Mouse (Mus musculus): ENCODE measurements at regions not wholly inside any gene's neighbourhood (a gene's known extent, or its start where the extent isn't known, plus 50 kb on each side); places are given as distances from the start of the nearest gene placed in this dataset.
A peak's percentile ranks its signal among the peaks of the same experiment; 100 is the strongest.

GRCm38 (mm10) chr10:42094274-42095000 is 76.2 kb upstream of the Armc2 start:
- DNase-seq (ENCODE audit: low spot score): no peak

GRCm38 (mm10) chr10:42093176-42093759 is 75.0 kb upstream of the Armc2 start:
- DNase-seq (ENCODE audit: low spot score): no peak

- no peak for DNase-seq (ENCODE audit: low spot score)
Observed at GRCm38 (mm10) chr10:42092500-42092899, 74.3 kb upstream of the Armc2 start.

GRCm38 (mm10) chr10:42091546-42092168 is 73.4 kb upstream of the Armc2 start:
- DNase-seq (ENCODE audit: low spot score): no peak

- no peak for DNase-seq (ENCODE audit: low spot score)
Observed at GRCm38 (mm10) chr10:42090806-42091205, 72.6 kb upstream of the Armc2 start.

- DNase-seq (ENCODE audit: low spot score): no peak
Observed at GRCm38 (mm10) chr10:42090147-42090546, 71.9 kb upstream of the Armc2 start.

GRCm38 (mm10) chr10:42089686-42090085 is 71.4 kb upstream of the Armc2 start:
- DNase-seq (ENCODE audit: low spot score): no peak

GRCm38 (mm10) chr10:42089235-42089625 is 71.0 kb upstream of the Armc2 start:
- DNase-seq (ENCODE audit: low spot score): peak; percentile 9

GRCm38 (mm10) chr10:42088570-42089234 is 70.5 kb upstream of the Armc2 start:
- no peak for DNase-seq (ENCODE audit: low spot score)

GRCm38 (mm10) chr10:42087906-42088305 is 69.7 kb upstream of the Armc2 start:
- no peak for DNase-seq (ENCODE audit: low spot score)

- DNase-seq (ENCODE audit: low spot score): no peak
Observed at GRCm38 (mm10) chr10:42086691-42087090, 68.4 kb upstream of the Armc2 start.

GRCm38 (mm10) chr10:42085295-42085694 is 67.1 kb upstream of the Armc2 start:
- DNase-seq (ENCODE audit: low spot score): no peak

- no peak for DNase-seq (ENCODE audit: low spot score)
Observed at GRCm38 (mm10) chr10:42082227-42082840, 64.1 kb upstream of the Armc2 start.

- DNase-seq (ENCODE audit: low spot score): no peak
Observed at GRCm38 (mm10) chr10:42079775-42080174, 61.5 kb upstream of the Armc2 start.

GRCm38 (mm10) chr10:42076711-42077110 is 58.5 kb upstream of the Armc2 start:
- DNase-seq (ENCODE audit: low spot score): no peak

GRCm38 (mm10) chr10:42075545-42075944 is 57.3 kb upstream of the Armc2 start:
- DNase-seq (ENCODE audit: low spot score): no peak

- no peak for DNase-seq (ENCODE audit: low spot score)
Observed at GRCm38 (mm10) chr10:42072758-42073157, 54.5 kb upstream of the Armc2 start.

GRCm38 (mm10) chr10:42072131-42072530 is 53.9 kb upstream of the Armc2 start:
- no peak for DNase-seq (ENCODE audit: low spot score)

GRCm38 (mm10) chr10:42071404-42072024 is 53.3 kb upstream of the Armc2 start:
- no peak for DNase-seq (ENCODE audit: low spot score)

GRCm38 (mm10) chr10:42070611-42071403 is 52.6 kb upstream of the Armc2 start:
- no peak for DNase-seq (ENCODE audit: low spot score)

- no peak for DNase-seq (ENCODE audit: low spot score)
Observed at GRCm38 (mm10) chr10:42069751-42070150, 51.5 kb upstream of the Armc2 start.

All from T-cell, adult 2 months (primary cell).